Mouse (Mus musculus): ENCODE data around the gene Akr1c6. TPM values are rescaled to one million over a fixed set of nuclear protein-coding genes. Genes with fewer than 3 reads are reported as not detected.

Akr1c6 gene
- polyA plus RNA-seq, 1 experiment from 2014 or later: not detected

- H3K27me3 ChIP-seq (ENCODE audit: insufficient read depth, low read length): no peaks in the 10 kb centered on the region
- no peak overlapping the region for H3K4me3 ChIP-seq (ENCODE audit: low read length)
- H3K9ac ChIP-seq (replicated peaks; ENCODE audit: low read length): no peak overlapping the region
- no peak for ATAC-seq (ENCODE audit: low FRiP score, low TSS enrichment)
- WGBS: 63% methylated on average over 2 of the region's 2 CpGs
- no peak overlapping the region for H3K27ac ChIP-seq (ENCODE audit: low read length)
- H3K4me2 ChIP-seq (replicated peaks; ENCODE audit: low read depth, low read length): no peak overlapping the region
- no peaks in the 10 kb centered on the region for H3K36me3 ChIP-seq (ENCODE audit: insufficient read depth, low read length)
- no peaks in the 10 kb centered on the region for H3K4me1 ChIP-seq (ENCODE audit: insufficient read depth, low read length)
- no peaks in the 10 kb centered on the region for H3K9me3 ChIP-seq (ENCODE audit: low read length)
These were observed 5.1 kb upstream of the Akr1c6 start for GRCm38 (mm10) chr13:4429034-4429433.

- H3K4me3 ChIP-seq (ENCODE audit: low read length): no peak overlapping the region
- ATAC-seq (ENCODE audit: low FRiP score, low TSS enrichment): no peak
- no peaks in the 10 kb centered on the region for H3K27me3 ChIP-seq (ENCODE audit: insufficient read depth, low read length)
- no peak overlapping the region for H3K4me2 ChIP-seq (replicated peaks; ENCODE audit: low read depth, low read length)
- no peak overlapping the region for H3K27ac ChIP-seq (ENCODE audit: low read length)
- H3K36me3 ChIP-seq (ENCODE audit: insufficient read depth, low read length): no peaks in the 10 kb centered on the region
- no peaks in the 10 kb centered on the region for H3K4me1 ChIP-seq (ENCODE audit: insufficient read depth, low read length)
- H3K9me3 ChIP-seq (ENCODE audit: low read length): no peaks in the 10 kb centered on the region
- no peak overlapping the region for H3K9ac ChIP-seq (replicated peaks; ENCODE audit: low read length)
- 83% methylated on average over 1 of the region's 1 CpGs for WGBS
These were observed 3.0 kb upstream of the Akr1c6 start for GRCm38 (mm10) chr13:4431129-4431528.

DNA sequence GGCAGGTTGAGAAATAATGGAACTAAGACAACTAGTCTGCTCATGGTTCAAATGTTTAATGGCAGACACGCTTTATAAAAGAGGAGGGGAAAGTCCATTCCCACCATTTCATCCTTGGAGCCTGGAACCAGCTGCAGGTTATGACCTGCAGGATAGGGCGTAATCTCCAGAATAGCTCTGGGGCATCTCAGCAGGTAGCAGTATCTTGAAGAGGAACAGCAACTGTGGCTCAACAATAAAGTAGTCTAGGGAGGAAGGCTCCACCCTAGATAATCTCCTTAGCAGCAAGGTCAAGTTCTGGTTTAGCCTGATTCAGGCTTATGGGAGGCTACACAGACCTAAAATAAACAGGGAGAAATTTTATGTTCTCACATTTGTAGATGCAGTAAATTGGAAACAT is 31.5 kb downstream of the Akr1c6 start:
- ATAC-seq (ENCODE audit: low FRiP score, low TSS enrichment): no peak
- Histone ChIP-seq H3K4me3 (ENCODE audit: low read length) (no peak overlapping the region), H3K4me2 (replicated peaks; ENCODE audit: low read depth, low read length) (no peak overlapping the region), H3K27ac (ENCODE audit: low read length) (no peak overlapping the region), H3K36me3 (ENCODE audit: insufficient read depth, low read length) (no peaks in the 10 kb centered on the region), H3K27me3 (ENCODE audit: insufficient read depth, low read length) (no peaks in the 10 kb centered on the region), H3K4me1 (ENCODE audit: insufficient read depth, low read length) (no peaks in the 10 kb centered on the region), H3K9me3 (ENCODE audit: low read length) (no peaks in the 10 kb centered on the region), H3K9ac (replicated peaks; ENCODE audit: low read length) (no peak overlapping the region)
- 93% methylated on average over 2 of the region's 2 CpGs for WGBS

DNA sequence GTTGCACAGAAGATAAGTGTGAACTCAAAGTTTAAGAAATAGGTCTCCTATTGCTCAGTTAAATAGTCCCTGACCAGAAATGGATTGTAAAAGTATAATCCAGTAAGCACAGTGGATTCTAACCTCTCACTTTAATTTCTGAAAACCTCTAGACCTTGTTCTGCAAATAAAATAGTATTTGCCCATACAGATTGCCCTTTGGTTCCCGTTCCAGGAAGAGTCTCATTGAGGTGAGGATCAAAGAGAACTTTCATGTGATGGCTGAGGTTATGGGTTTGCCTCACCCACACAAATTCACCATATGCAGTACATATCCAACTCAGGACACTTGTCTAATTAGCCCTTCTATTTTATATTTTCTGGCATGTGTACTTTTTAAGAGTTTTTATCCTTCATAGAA is 33.8 kb downstream of the Akr1c6 start:
- Histone ChIP-seq H3K9ac (replicated peaks; ENCODE audit: low read length) (no peak overlapping the region), H3K4me1 (ENCODE audit: insufficient read depth, low read length) (no peaks in the 10 kb centered on the region), H3K4me2 (replicated peaks; ENCODE audit: low read depth, low read length) (no peak overlapping the region), H3K9me3 (ENCODE audit: low read length) (no peaks in the 10 kb centered on the region), H3K27me3 (ENCODE audit: insufficient read depth, low read length) (no peaks in the 10 kb centered on the region), H3K36me3 (ENCODE audit: insufficient read depth, low read length) (no peaks in the 10 kb centered on the region), H3K4me3 (ENCODE audit: low read length) (no peak overlapping the region), H3K27ac (ENCODE audit: low read length) (no peak overlapping the region)
- WGBS: 86% methylated on average over 1 of the region's 1 CpGs
- no peak for ATAC-seq (ENCODE audit: low FRiP score, low TSS enrichment)

Other genes with a start within 250 kb of the Akr1c6 start
- gene Akr1c13, start 243.2 kb upstream of the Akr1c6 start, polyA plus RNA-seq (2015; fragmentation: Nextera tagmentation; extraction: Ambion mirVana): 5.6 and 5.8 TPM in 2 replicates
- gene Akr1c19, start 205.6 kb upstream of the Akr1c6 start, polyA plus RNA-seq (2015; fragmentation: Nextera tagmentation; extraction: Ambion mirVana): 50.5 and 52.9 TPM in 2 replicates
- gene Akr1c12, start 154.9 kb upstream of the Akr1c6 start, polyA plus RNA-seq (2015; fragmentation: Nextera tagmentation; extraction: Ambion mirVana): 3.2 and 3.5 TPM in 2 replicates
- not detected in 2 replicates for gene Akr1c20, start 89.0 kb downstream of the Akr1c6 start, polyA plus RNA-seq (2015; fragmentation: Nextera tagmentation; extraction: Ambion mirVana)
- 6.2 and 6.3 TPM in 2 replicates for gene Akr1c21, start 139.8 kb downstream of the Akr1c6 start, polyA plus RNA-seq (2015; fragmentation: Nextera tagmentation; extraction: Ambion mirVana)
- gene Akr1e1, start 174.9 kb downstream of the Akr1c6 start, polyA plus RNA-seq (2015; fragmentation: Nextera tagmentation; extraction: Ambion mirVana): 47.7 and 53.3 TPM in 2 replicates

Measured in kidney, embryonic 16.5 days (tissue).